Mouse (Mus musculus) forebrain, embryonic 11.5 days (tissue): ENCODE data around the gene Entpd6. TPM values are rescaled to one million over a fixed set of nuclear protein-coding genes. Genes with fewer than 3 reads are reported as not detected.
A peak's percentile ranks its signal among the peaks of the same experiment; 100 is the strongest.

Source experiments
- ATAC-seq: fragments of 200-750 bp; cut with Nextera tagmentation; replicated peaks from 2 replicates; pipeline ENCODE4 v1.8.0; 2017; ENCODE audit warnings: moderate TSS enrichment; ENCODE audit not compliant: low FRiP score
- DNase-seq: peaks from one replicate; pipeline ENCODE4 v3.0.0-alpha.2; 2017; ENCODE audit warnings: low spot score
- H3K27ac ChIP-seq: fragments of 300-500 bp; sonication (generic); 2 replicates; pipeline ENCODE4 v1.5.1; 2014; ENCODE audit warnings: low read depth, low read length
- H3K27me3 ChIP-seq: fragments of 300-500 bp; sonication (generic); 2 replicates; pipeline ENCODE4 v1.6.1; 2014; ENCODE audit warnings: mild to moderate bottlenecking, low read length, mixed read lengths; ENCODE audit not compliant: control insufficient read depth, insufficient read depth
- H3K36me3 ChIP-seq: fragments of 300-500 bp; sonication (generic); 2 replicates; pipeline ENCODE4 v1.6.1; 2014; ENCODE audit warnings: mild to moderate bottlenecking, low read length, moderate library complexity, mixed read lengths; ENCODE audit not compliant: control insufficient read depth, insufficient read depth
- H3K4me1 ChIP-seq: fragments of 300-500 bp; sonication (generic); replicated peaks from 2 replicates; pipeline ENCODE4 v1.6.1; 2014; ENCODE audit warnings: low read length, mixed read lengths; ENCODE audit not compliant: control insufficient read depth, insufficient read depth
- H3K4me2 ChIP-seq: fragments of 300-500 bp; sonication (generic); 2 replicates; pipeline ENCODE4 v1.6.1; 2014; ENCODE audit warnings: low read depth, mild to moderate bottlenecking, low read length, moderate library complexity, mixed read lengths; ENCODE audit not compliant: severe bottlenecking
- H3K4me3 ChIP-seq: fragments of 300-500 bp; sonication (generic); 2 replicates; pipeline ENCODE4 v1.5.1; 2014; ENCODE audit warnings: low read depth, low read length
- H3K9ac ChIP-seq: fragments of 300-500 bp; sonication (generic); 2 replicates; pipeline ENCODE4 v1.6.1; 2014; ENCODE audit warnings: low read length
- H3K9me3 ChIP-seq: fragments of 300-500 bp; sonication (generic); 2 replicates; pipeline ENCODE4 v1.6.1; 2016; ENCODE audit warnings: low read length, mixed read lengths; ENCODE audit not compliant: control insufficient read depth
- WGBS: fragments of 180-500 bp; shearing (Covaris S2); extraction: QIAGEN DNeasy Blood & Tissue Kit; methylation state at CpG from one replicate; pipeline ENCODE4 v1.1.7; 2014; 5-methylcytosine and 5-hydroxymethylcytosine counted together
- polyA plus RNA-seq: library from polyadenylated mRNA; unstranded; fragments of >200 nt; fragmentation: Nextera tagmentation; extraction: Ambion mirVana; gene quantifications from 2 replicates; pipeline ENCODE4 v1.2.1, GENCODE M21; 2014

Entpd6 gene
- polyA plus RNA-seq, 1 experiment from 2014 or later: 27.0 TPM

- H3K4me2 ChIP-seq: no peak overlapping the region
- H3K9ac ChIP-seq: no peak overlapping the region
- no peaks in the 10 kb centered on the region for H3K27me3 ChIP-seq
- H3K9me3 ChIP-seq: no peaks in the 10 kb centered on the region
- ATAC-seq (no peak), DNase-seq (no peak)
- no peak overlapping the region for H3K4me3 ChIP-seq
- H3K27ac ChIP-seq: no peak overlapping the region
- H3K4me1 ChIP-seq: no peaks in the 10 kb centered on the region
- WGBS: 86% methylated on average over 8 of the region's 8 CpGs
- H3K36me3 ChIP-seq: no peaks in the 10 kb centered on the region; the same call in 1 of the 2 replicates
Measured at GRCm38 (mm10) chr2:150771996-150772395, 23.2 kb downstream of the Entpd6 start.

DNA sequence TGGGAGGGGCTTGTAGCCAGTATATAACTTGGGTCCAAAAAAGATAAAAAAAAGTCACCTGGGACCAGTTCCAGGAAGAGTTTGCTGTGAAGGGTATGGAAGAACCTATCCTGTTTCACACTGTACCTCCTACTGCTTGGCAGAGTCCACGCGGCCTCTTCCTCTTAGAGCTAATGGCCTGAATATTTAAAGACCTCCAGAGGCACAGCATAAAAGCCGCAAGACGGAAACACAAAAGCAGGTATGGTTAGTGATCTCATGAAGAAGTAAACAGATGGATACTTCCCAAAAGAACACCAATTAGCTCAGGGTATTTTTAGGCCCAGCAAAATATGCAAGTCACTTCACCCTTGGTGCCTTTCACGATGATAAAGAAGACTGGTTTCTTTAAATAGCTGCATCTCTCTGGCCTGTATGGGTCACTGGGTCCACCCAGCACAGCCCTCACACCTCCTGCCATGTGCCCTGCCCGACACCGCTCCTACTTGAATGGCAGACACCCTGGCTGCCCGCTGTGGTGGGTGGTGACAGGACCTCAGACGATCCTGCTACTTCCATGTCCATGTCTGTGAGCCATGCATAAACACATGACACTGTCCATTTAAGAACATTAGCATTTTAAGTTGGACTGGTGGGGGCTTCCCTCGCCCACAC is 23.8 kb downstream of the Entpd6 start:
- DNase-seq (no peak), ATAC-seq (no peak)
- H3K27me3 ChIP-seq: no peaks in the 10 kb centered on the region
- H3K27ac ChIP-seq: no peak overlapping the region
- no peak overlapping the region for H3K4me2 ChIP-seq
- H3K9ac ChIP-seq: no peak overlapping the region
- 86% methylated on average over 10 of the region's 10 CpGs for WGBS
- no peaks in the 10 kb centered on the region; the same call in 1 of the 2 replicates for H3K36me3 ChIP-seq
- no peaks in the 10 kb centered on the region for H3K9me3 ChIP-seq
- no peaks in the 10 kb centered on the region for H3K4me1 ChIP-seq
- no peak overlapping the region for H3K4me3 ChIP-seq

- 79% methylated on average over 2 of the region's 2 CpGs for WGBS
Measured at GRCm38 (mm10) chr2:150782801-150783200, 34.0 kb downstream of the Entpd6 start.

GRCm38 (mm10) chr2:150786251-150787180 is 37.7 kb downstream of the Entpd6 start, which contains the start of gene Pygb:
Gene Pygb, plus strand, starts transcription at chr2:150786735.
- no peak within 1 kb of the TSS for H3K27ac ChIP-seq
- H3K9ac ChIP-seq: peak within 1 kb of the TSS; percentile 67
- ATAC-seq (peak; percentile 97), DNase-seq (peak; percentile 93)
- H3K27me3 ChIP-seq: no peaks in the 10 kb centered on the region
- no peaks in the 10 kb centered on the region for H3K36me3 ChIP-seq
- WGBS: 3% methylated on average over 56 of the region's 58 CpGs
- H3K9me3 ChIP-seq: no peaks in the 10 kb centered on the region
- no peaks in the 10 kb centered on the region; the same call in 1 of the 2 replicates for H3K4me1 ChIP-seq
- H3K4me2 ChIP-seq: peak within 1 kb of the TSS; percentile 90
- peak within 1 kb of the TSS; percentile 79 for H3K4me3 ChIP-seq

More at GRCm38 (mm10) chr2:150782801-150783200, 34.0 kb downstream of the Entpd6 start:
- no peaks in the 10 kb centered on the region for H3K27me3 ChIP-seq
- H3K36me3 ChIP-seq: no peaks in the 10 kb centered on the region
- H3K9ac ChIP-seq: no peak overlapping the region
- H3K4me2 ChIP-seq: no peak overlapping the region
- no peak overlapping the region for H3K4me3 ChIP-seq
- no peak overlapping the region for H3K27ac ChIP-seq
- ATAC-seq (no peak), DNase-seq (no peak)
- no peaks in the 10 kb centered on the region; the same call in 1 of the 2 replicates for H3K4me1 ChIP-seq
- H3K9me3 ChIP-seq: no peaks in the 10 kb centered on the region

DNA sequence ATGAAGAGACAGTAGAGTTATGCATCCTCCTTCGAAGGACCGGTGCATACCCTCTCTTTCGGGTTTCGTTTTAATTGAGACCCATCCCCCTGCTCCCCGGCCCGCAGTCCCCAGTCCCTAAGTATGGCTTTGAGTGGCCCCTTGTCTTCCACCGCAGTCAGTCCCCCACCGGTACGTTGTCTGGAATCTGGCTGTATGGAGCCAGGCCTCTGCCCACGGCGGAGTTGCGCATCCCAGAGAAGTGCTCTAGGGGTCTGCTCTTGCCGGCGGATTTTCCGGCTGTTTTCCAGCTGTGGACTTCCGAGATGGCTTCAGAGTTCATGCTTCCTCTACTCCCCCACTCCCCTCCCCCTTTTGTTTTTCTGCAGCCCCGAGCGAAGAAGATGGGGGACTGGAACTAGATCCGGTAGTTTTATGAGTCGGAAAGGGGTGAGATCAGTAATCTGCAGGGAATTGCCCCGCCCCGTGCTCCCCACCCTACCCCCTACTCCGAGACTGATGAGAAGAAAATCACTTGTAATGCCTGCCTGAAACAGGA is 38.5 kb downstream of the Entpd6 start:
- Histone ChIP-seq H3K27ac (no peak overlapping the region), H3K27me3 (no peaks in the 10 kb centered on the region), H3K9ac (peak overlapping the region; percentile 67), H3K4me2 (peak overlapping the region; percentile 90), H3K36me3 (no peaks in the 10 kb centered on the region), H3K4me3 (peak overlapping the region; percentile 79), H3K4me1 (no peaks in the 10 kb centered on the region; the same call in 1 of the 2 replicates), H3K9me3 (no peaks in the 10 kb centered on the region)
- peak; percentile 67 for DNase-seq
- ATAC-seq: peak; percentile 23
- WGBS: 0% methylated on average over 23 of the region's 23 CpGs

GRCm38 (mm10) chr2:150788768-150789550 is 40.1 kb downstream of the Entpd6 start:
- Histone ChIP-seq H3K9me3 (no peaks in the 10 kb centered on the region), H3K4me2 (no peak overlapping the region), H3K9ac (no peak overlapping the region), H3K36me3 (no peaks in the 10 kb centered on the region), H3K27ac (no peak overlapping the region), H3K4me1 (no peaks in the 10 kb centered on the region; the same call in 1 of the 2 replicates), H3K4me3 (no peak overlapping the region), H3K27me3 (no peaks in the 10 kb centered on the region)
- no peak for DNase-seq
- WGBS: 73% methylated on average over 4 of the region's 4 CpGs
- no peak for ATAC-seq

DNA sequence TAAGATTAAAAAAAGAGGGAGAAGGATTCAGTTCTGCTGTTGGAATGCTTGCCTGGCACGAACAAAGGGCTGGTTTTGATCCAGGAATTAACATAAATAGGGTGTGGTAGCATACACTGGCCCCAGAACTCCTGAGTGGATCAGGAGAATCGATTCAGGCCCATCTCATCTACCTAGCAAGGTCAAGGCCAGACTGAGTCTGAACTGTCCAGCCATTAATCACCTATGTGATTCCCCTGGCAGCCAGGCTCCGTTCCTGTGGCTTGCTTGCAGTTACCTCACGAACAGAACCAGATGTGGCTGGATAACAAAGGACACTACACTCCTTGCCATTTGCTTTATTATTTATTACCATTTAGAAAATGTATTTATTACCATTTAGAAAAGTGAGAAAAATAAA is 44.5 kb downstream of the Entpd6 start:
- 84% methylated on average over 4 of the region's 4 CpGs for WGBS
- ATAC-seq: no peak
- no peaks in the 10 kb centered on the region for H3K9me3 ChIP-seq

GRCm38 (mm10) chr2:150798084-150798483 is 49.2 kb downstream of the Entpd6 start:
- no peak for DNase-seq
- no peaks in the 10 kb centered on the region for H3K4me1 ChIP-seq
- H3K27ac ChIP-seq: no peak overlapping the region
- no peak overlapping the region for H3K9ac ChIP-seq
- no peak overlapping the region for H3K4me2 ChIP-seq
- H3K36me3 ChIP-seq: no peaks in the 10 kb centered on the region
- no peaks in the 10 kb centered on the region for H3K9me3 ChIP-seq
- WGBS: 90% methylated on average over 7 of the region's 7 CpGs
- ATAC-seq: no peak
- no peak overlapping the region for H3K4me3 ChIP-seq
- no peaks in the 10 kb centered on the region for H3K27me3 ChIP-seq

More for the DNA sequence above, 44.5 kb downstream of the Entpd6 start:
- Histone ChIP-seq H3K36me3 (no peaks in the 10 kb centered on the region), H3K4me1 (no peaks in the 10 kb centered on the region), H3K27ac (no peak overlapping the region), H3K27me3 (no peaks in the 10 kb centered on the region), H3K4me3 (no peak overlapping the region), H3K4me2 (no peak overlapping the region), H3K9ac (no peak overlapping the region)
- DNase-seq: no peak
